Mouse (Mus musculus): ENCODE data around the gene Ppm1l. TPM values are rescaled to one million over a fixed set of nuclear protein-coding genes. Genes with fewer than 3 reads are reported as not detected.

Gene Ppm1l
- polyA plus RNA-seq, 1 experiment from 2014 or later, result 24.4 TPM

GRCm38 (mm10) chr3:69290294-69290693 is 26.4 kb upstream of the Ppm1l start:
- Histone ChIP-seq H3K27ac (ENCODE audit: low read length) (peak overlapping the region; percentile 42; the same call in 1 of the 2 replicates), H3K27me3 (replicated peaks; ENCODE audit: control insufficient read depth, insufficient read depth, low read length) (no peaks in the 10 kb centered on the region), H3K4me1 (replicated peaks; ENCODE audit: control insufficient read depth, insufficient read depth, low read length) (peaks cover 15% of the 10 kb centered on the region), H3K4me3 (replicated peaks; ENCODE audit: low read length) (peak overlapping the region; percentile 19), H3K9me3 (ENCODE audit: control insufficient read depth, low read length) (no peaks in the 10 kb centered on the region), H3K36me3 (ENCODE audit: control insufficient read depth, insufficient read depth) (no peaks in the 10 kb centered on the region), H3K9ac (replicated peaks; ENCODE audit: low read depth, low read length) (no peak overlapping the region), H3K4me2 (ENCODE audit: low read length) (peak overlapping the region; percentile 37)
- 29% methylated on average over 7 of the region's 7 CpGs for WGBS
- ATAC-seq, result peak; percentile 82

- no peak for ATAC-seq
- H3K9me3 ChIP-seq (ENCODE audit: control insufficient read depth, low read length), result no peaks in the 10 kb centered on the region
- no peak overlapping the region for H3K9ac ChIP-seq (replicated peaks; ENCODE audit: low read depth, low read length)
- H3K4me2 ChIP-seq (ENCODE audit: low read length), result no peak overlapping the region
- no peak overlapping the region for H3K27ac ChIP-seq (ENCODE audit: low read length)
- H3K4me1 ChIP-seq (replicated peaks; ENCODE audit: control insufficient read depth, insufficient read depth, low read length), result peaks cover 15% of the 10 kb centered on the region
- 90% methylated on average over 3 of the region's 3 CpGs for WGBS
- H3K27me3 ChIP-seq (replicated peaks; ENCODE audit: control insufficient read depth, insufficient read depth, low read length), result no peaks in the 10 kb centered on the region
- H3K4me3 ChIP-seq (replicated peaks; ENCODE audit: low read length), result no peak overlapping the region
- no peaks in the 10 kb centered on the region for H3K36me3 ChIP-seq (ENCODE audit: control insufficient read depth, insufficient read depth)
Measured at GRCm38 (mm10) chr3:69290844-69291243, 25.8 kb upstream of the Ppm1l start.

- Histone ChIP-seq H3K9ac (replicated peaks; ENCODE audit: low read depth, low read length) (no peak overlapping the region), H3K27me3 (replicated peaks; ENCODE audit: control insufficient read depth, insufficient read depth, low read length) (no peaks in the 10 kb centered on the region), H3K27ac (ENCODE audit: low read length) (no peak overlapping the region), H3K9me3 (ENCODE audit: control insufficient read depth, low read length) (no peaks in the 10 kb centered on the region), H3K4me3 (replicated peaks; ENCODE audit: low read length) (no peak overlapping the region), H3K36me3 (ENCODE audit: control insufficient read depth, insufficient read depth) (no peaks in the 10 kb centered on the region), H3K4me1 (replicated peaks; ENCODE audit: control insufficient read depth, insufficient read depth, low read length) (peaks cover 15% of the 10 kb centered on the region), H3K4me2 (ENCODE audit: low read length) (no peak overlapping the region)
- ATAC-seq, result no peak
- WGBS, result 75% methylated on average over 1 of the region's 1 CpGs
Measured at GRCm38 (mm10) chr3:69292628-69293027, 24.0 kb upstream of the Ppm1l start.

- no peaks in the 10 kb centered on the region for H3K9me3 ChIP-seq (ENCODE audit: control insufficient read depth, low read length)
- H3K4me3 ChIP-seq (replicated peaks; ENCODE audit: low read length), result no peak overlapping the region
- H3K27me3 ChIP-seq (replicated peaks; ENCODE audit: control insufficient read depth, insufficient read depth, low read length), result no peaks in the 10 kb centered on the region
- H3K4me2 ChIP-seq (ENCODE audit: low read length), result no peak overlapping the region
- H3K9ac ChIP-seq (replicated peaks; ENCODE audit: low read depth, low read length), result no peak overlapping the region
- no peak for ATAC-seq
- 84% methylated on average over 8 of the region's 8 CpGs for WGBS
- no peaks in the 10 kb centered on the region for H3K36me3 ChIP-seq (ENCODE audit: control insufficient read depth, insufficient read depth)
- H3K27ac ChIP-seq (ENCODE audit: low read length), result no peak overlapping the region
- no peaks in the 10 kb centered on the region for H3K4me1 ChIP-seq (replicated peaks; ENCODE audit: control insufficient read depth, insufficient read depth, low read length)
Measured at GRCm38 (mm10) chr3:69296270-69296669, 20.4 kb upstream of the Ppm1l start.

GRCm38 (mm10) chr3:69300121-69300520 is 16.5 kb upstream of the Ppm1l start:
- Histone ChIP-seq H3K4me1 (replicated peaks; ENCODE audit: control insufficient read depth, insufficient read depth, low read length) (no peaks in the 10 kb centered on the region), H3K27ac (ENCODE audit: low read length) (no peak overlapping the region), H3K9me3 (ENCODE audit: control insufficient read depth, low read length) (no peaks in the 10 kb centered on the region), H3K36me3 (ENCODE audit: control insufficient read depth, insufficient read depth) (no peaks in the 10 kb centered on the region), H3K27me3 (replicated peaks; ENCODE audit: control insufficient read depth, insufficient read depth, low read length) (no peaks in the 10 kb centered on the region), H3K4me3 (replicated peaks; ENCODE audit: low read length) (no peak overlapping the region), H3K9ac (replicated peaks; ENCODE audit: low read depth, low read length) (no peak overlapping the region), H3K4me2 (ENCODE audit: low read length) (no peak overlapping the region)
- WGBS, result 76% methylated on average over 1 of the region's 1 CpGs
- ATAC-seq, result no peak

- H3K27me3 ChIP-seq (replicated peaks; ENCODE audit: control insufficient read depth, insufficient read depth, low read length), result no peaks in the 10 kb centered on the region
- no peaks in the 10 kb centered on the region for H3K36me3 ChIP-seq (ENCODE audit: control insufficient read depth, insufficient read depth)
- peak; percentile 18 for ATAC-seq
- peak overlapping the region; percentile 77 for H3K4me3 ChIP-seq (replicated peaks; ENCODE audit: low read length)
- WGBS, result 2% methylated on average over 18 of the region's 18 CpGs
- peak overlapping the region; percentile 89 for H3K9ac ChIP-seq (replicated peaks; ENCODE audit: low read depth, low read length)
- peak overlapping the region; percentile 88 for H3K27ac ChIP-seq (ENCODE audit: low read length)
- H3K4me2 ChIP-seq (ENCODE audit: low read length), result peak overlapping the region; percentile 68
- H3K9me3 ChIP-seq (ENCODE audit: control insufficient read depth, low read length), result no peaks in the 10 kb centered on the region
- peaks cover 30% of the 10 kb centered on the region for H3K4me1 ChIP-seq (replicated peaks; ENCODE audit: control insufficient read depth, insufficient read depth, low read length)
Measured at GRCm38 (mm10) chr3:69315810-69316390, 761 bp upstream of the Ppm1l start.

GRCm38 (mm10) chr3:69317251-69318125 is 827 bp downstream of the Ppm1l start:
- Histone ChIP-seq H3K9me3 (ENCODE audit: control insufficient read depth, low read length) (no peaks in the 10 kb centered on the region), H3K9ac (replicated peaks; ENCODE audit: low read depth, low read length) (peak overlapping the region; percentile 89), H3K4me3 (replicated peaks; ENCODE audit: low read length) (peak overlapping the region; percentile 77), H3K36me3 (ENCODE audit: control insufficient read depth, insufficient read depth) (no peaks in the 10 kb centered on the region), H3K27ac (ENCODE audit: low read length) (peak overlapping the region; percentile 91), H3K4me2 (ENCODE audit: low read length) (peak overlapping the region; percentile 66), H3K27me3 (replicated peaks; ENCODE audit: control insufficient read depth, insufficient read depth, low read length) (no peaks in the 10 kb centered on the region), H3K4me1 (replicated peaks; ENCODE audit: control insufficient read depth, insufficient read depth, low read length) (peaks cover 33% of the 10 kb centered on the region)
- under 1% methylated on average over 63 of the region's 73 CpGs for WGBS
- ATAC-seq, result peak; percentile 56

GRCm38 (mm10) chr3:69318131-69318951 is 1.7 kb downstream of the Ppm1l start:
- no peaks in the 10 kb centered on the region for H3K36me3 ChIP-seq (ENCODE audit: control insufficient read depth, insufficient read depth)
- no peaks in the 10 kb centered on the region for H3K9me3 ChIP-seq (ENCODE audit: control insufficient read depth, low read length)
- no peak overlapping the region for H3K27ac ChIP-seq (ENCODE audit: low read length)
- no peak for ATAC-seq
- no peaks in the 10 kb centered on the region for H3K27me3 ChIP-seq (replicated peaks; ENCODE audit: control insufficient read depth, insufficient read depth, low read length)
- 4% methylated on average over 25 of the region's 25 CpGs for WGBS
- H3K4me3 ChIP-seq (replicated peaks; ENCODE audit: low read length), result peak overlapping the region; percentile 77
- H3K9ac ChIP-seq (replicated peaks; ENCODE audit: low read depth, low read length), result peak overlapping the region; percentile 89
- peaks cover 33% of the 10 kb centered on the region for H3K4me1 ChIP-seq (replicated peaks; ENCODE audit: control insufficient read depth, insufficient read depth, low read length)
- peak overlapping the region; percentile 66 for H3K4me2 ChIP-seq (ENCODE audit: low read length)
